Mouse (Mus musculus) E14TG2a.4 (cell line): ENCODE data around the gene Fosb.

Experiments
- CTCF ChIP-seq: conservative IDR thresholded peaks from 2 replicates; pipeline ENCODE4 v1.5.1; 2014; ENCODE audit warnings: low read length
- NANOG ChIP-seq: IDR thresholded peaks from 2 replicates; pipeline ENCODE4 v1.6.1; 2014; ENCODE audit warnings: borderline replicate concordance, low read length, mixed read lengths
- POU5F1 ChIP-seq: IDR thresholded peaks from 2 replicates; pipeline ENCODE4 v1.6.1; 2014; ENCODE audit warnings: low read length, borderline replicate concordance

- TF ChIP-seq CTCF (peak; percentile 46), NANOG (no peak), POU5F1 (no peak)
These were observed 12.8 kb downstream of the Fosb start for GRCm38 (mm10) chr7:19297034-19297433.
